Mouse (Mus musculus): ENCODE results near the gene Fam222a. TPM values are rescaled to one million over a fixed set of nuclear protein-coding genes. Genes with fewer than 3 reads are reported as not detected.
A peak's percentile ranks its signal among the peaks of the same experiment; 100 is the strongest.

Fam222a gene
- polyA plus RNA-seq, 1 experiment: 0.34 TPM

- Histone ChIP-seq H3K4me1 (peaks cover 48% of the 10 kb centered on the region), H3K4me3 (replicated peaks) (peak overlapping the region; percentile 51), H3K9me3 (peaks cover 4% of the 10 kb centered on the region), H3K36me3 (replicated peaks; ENCODE audit: low read length) (no peaks in the 10 kb centered on the region), H3K27me3 (replicated peaks) (peaks cover 57% of the 10 kb centered on the region)
- no peak for TF ChIP-seq FLI1 (IDR thresholded peaks at IDR 0.05; ENCODE audit: low read length)
- no peak for TF ChIP-seq GATA1 (IDR thresholded peaks at IDR 0.05; ENCODE audit: borderline replicate concordance, low read length)
These were observed 93.2 kb downstream of the Fam222a start for GRCm38 (mm10) chr5:114661029-114661428.

Other genes with a start within 250 kb of the Fam222a start
- gene Kctd10, start 187.5 kb upstream of the Fam222a start, polyA plus RNA-seq (2012; ENCODE audit: insufficient read depth, low replicate concordance): 40.6 and 61.8 TPM in 2 replicates
- gene Ube3b, start 187.4 kb upstream of the Fam222a start, polyA plus RNA-seq (2012; ENCODE audit: insufficient read depth, low replicate concordance): 32.0 and 53.9 TPM in 2 replicates
- 16.0 and 19.4 TPM in 2 replicates for gene Mmab, start 124.0 kb upstream of the Fam222a start, polyA plus RNA-seq (2012; ENCODE audit: insufficient read depth, low replicate concordance)
- gene Mvk, start 123.7 kb upstream of the Fam222a start, polyA plus RNA-seq (2012; ENCODE audit: insufficient read depth, low replicate concordance): 131 and 255 TPM in 2 replicates
- 1.5 and 2.1 TPM in 2 replicates for gene Trpv4, start 90.4 kb downstream of the Fam222a start, polyA plus RNA-seq (2012; ENCODE audit: insufficient read depth, low replicate concordance)
- gene Gltp, start 123.0 kb downstream of the Fam222a start, polyA plus RNA-seq (2012; ENCODE audit: insufficient read depth, low replicate concordance): 38.6 and 56.2 TPM in 2 replicates
- 7.0 and 10.0 TPM in 2 replicates for gene Tchp, start 139.7 kb downstream of the Fam222a start, polyA plus RNA-seq (2012; ENCODE audit: insufficient read depth, low replicate concordance)
- 99.9 and 118 TPM in 2 replicates for gene Ankrd13a, start 206.7 kb downstream of the Fam222a start, polyA plus RNA-seq (2012; ENCODE audit: insufficient read depth, low replicate concordance)
- gene Git2, start 207.5 kb downstream of the Fam222a start, polyA plus RNA-seq (2012; ENCODE audit: insufficient read depth, low replicate concordance): 48.3 and 136 TPM in 2 replicates

Data from megakaryocyte, embryonic 14.5 days (primary cell).